Mouse (Mus musculus) retina, adult 2 months (tissue): ENCODE results near the gene Ect2.

ENCODE experiments used
- DNase-seq: peaks from one replicate; pipeline ENCODE4 v3.0.0-alpha.2; 2012; ENCODE audit warnings: low read depth, low spot score

Ect2 gene

GRCm38 (mm10) chr3:27158910-27159309 lies 5.2 kb upstream of the Ect2 start:
- DNase-seq = no peak

- DNase-seq = no peak
Measured at GRCm38 (mm10) chr3:27156594-27156949, 2.9 kb upstream of the Ect2 start.

GRCm38 (mm10) chr3:27155856-27156593 lies 2.3 kb upstream of the Ect2 start:
- DNase-seq = no peak

- no peak for DNase-seq
Measured at GRCm38 (mm10) chr3:27155051-27155855, 1.6 kb upstream of the Ect2 start.

GRCm38 (mm10) chr3:27154280-27154679 lies 602 bp upstream of the Ect2 start:
- no peak for DNase-seq

GRCm38 (mm10) chr3:27153191-27153671 lies 447 bp downstream of the Ect2 start:
- DNase-seq = no peak

GRCm38 (mm10) chr3:27145733-27146132 lies 7.9 kb downstream of the Ect2 start:
- no peak for DNase-seq

- DNase-seq = no peak
Measured at GRCm38 (mm10) chr3:27143570-27143969, 10.1 kb downstream of the Ect2 start.

GRCm38 (mm10) chr3:27140101-27140500 lies 13.6 kb downstream of the Ect2 start:
- no peak for DNase-seq

GRCm38 (mm10) chr3:27121864-27122450 lies 31.7 kb downstream of the Ect2 start:
- no peak for DNase-seq

- DNase-seq = no peak
Measured at GRCm38 (mm10) chr3:27120932-27121331, 32.7 kb downstream of the Ect2 start.

GRCm38 (mm10) chr3:27118227-27118626 lies 35.5 kb downstream of the Ect2 start:
- no peak for DNase-seq

- no peak for DNase-seq
Measured at GRCm38 (mm10) chr3:27110860-27111259, 42.8 kb downstream of the Ect2 start.

GRCm38 (mm10) chr3:27109109-27109508 lies 44.6 kb downstream of the Ect2 start:
- DNase-seq = no peak

- no peak for DNase-seq
Measured at GRCm38 (mm10) chr3:27107142-27107541, 46.5 kb downstream of the Ect2 start.

- DNase-seq = no peak
Measured at GRCm38 (mm10) chr3:27102965-27103364, 50.7 kb downstream of the Ect2 start.

- DNase-seq = no peak
Measured at GRCm38 (mm10) chr3:27098633-27099032, 55.0 kb downstream of the Ect2 start.

- DNase-seq = no peak
Measured at GRCm38 (mm10) chr3:27086221-27086620, 67.5 kb downstream of the Ect2 start.

- no peak for DNase-seq
Measured at GRCm38 (mm10) chr3:27081229-27082060, 72.2 kb downstream of the Ect2 start.

GRCm38 (mm10) chr3:27080061-27080770 lies 73.5 kb downstream of the Ect2 start:
- DNase-seq = no peak

GRCm38 (mm10) chr3:27073884-27074283 lies 79.8 kb downstream of the Ect2 start:
- no peak for DNase-seq
